Mouse (Mus musculus) embryonic fibroblast, embryonic 13.5 days (primary cell): ENCODE data around the gene Psmb4.

Source experiments
- CTCF ChIP-seq: IDR thresholded peaks from 2 replicates; pipeline ENCODE4 v1.5.1; 2011; ENCODE audit warnings: mild to moderate bottlenecking, control low read depth, low read length, moderate library complexity, borderline replicate concordance; ENCODE audit not compliant: insufficient read depth
- POLR2A ChIP-seq: IDR thresholded peaks from 2 replicates; pipeline ENCODE4 v1.6.1; 2011; ENCODE audit warnings: low read depth, mild to moderate bottlenecking, control low read depth, low read length, moderate library complexity

- no peak for TF ChIP-seq CTCF
- no peak for TF ChIP-seq POLR2A
These were observed 48.1 kb downstream of the Psmb4 start for GRCm38 (mm10) chr3:94838631-94839030.
